Comparison of ENCODE assay signal across 8 mouse cellular contexts in the genomic region with DNA sequence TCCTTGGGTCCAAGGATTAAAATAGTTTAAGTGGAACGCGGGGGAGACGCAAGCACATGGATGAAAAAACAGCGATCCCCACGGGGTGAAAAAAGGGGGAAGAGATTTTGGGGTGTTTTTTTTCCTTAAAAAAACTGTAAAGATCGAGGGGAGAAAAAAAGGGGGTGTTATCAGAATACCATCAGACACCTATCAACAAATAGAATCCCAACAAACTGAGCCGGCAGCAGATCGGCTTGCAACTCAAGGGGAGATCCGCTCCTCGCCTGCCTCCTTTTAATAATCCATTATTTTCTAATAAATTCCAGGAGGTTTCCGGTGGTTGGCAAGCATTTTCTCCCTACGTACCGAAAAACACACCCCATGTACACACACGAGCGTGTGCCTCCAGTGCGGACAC. TPM values are rescaled to one million over a fixed set of nuclear protein-coding genes. Genes with fewer than 3 reads are reported as not detected.
DNase-seq lines count a peak whose midpoint lies in the region; ATAC-seq and TF ChIP-seq lines count a peak whose summit lies in the region.

No protein-coding gene starts in this region.

- H3K4me3 ChIP-seq in heart, adult 2 months: peak overlapping the region; percentile 95
- peak overlapping the region; percentile 64 for H3K4me3 ChIP-seq in C2C12 (ENCODE audit: insufficient read depth, poor library complexity, severe bottlenecking)
- peak overlapping the region; percentile 73 for H3K4me3 ChIP-seq in forebrain, embryonic 14.5 days (ENCODE audit: low read depth, low read length)
- peak overlapping the region; percentile 51 to 74 for H3K4me3 ChIP-seq in liver, embryonic 14.5 days (ENCODE audit: insufficient read depth in 1 of 2, low read depth in 2 of 2, low read length in 2 of 2)

- no peak for TF ChIP-seq EP300 in heart, adult 2 months (IDR thresholded peaks at IDR 0.05; ENCODE audit: insufficient read depth, low read depth, low read length)
- TF ChIP-seq EP300 in liver, embryonic 14.5 days (IDR thresholded peaks at IDR 0.05; ENCODE audit: low read depth): no peak

- H3ac ChIP-seq in C2C12 (ENCODE audit: control insufficient read depth, insufficient read length, low read depth): peak overlapping the region; percentile 75

- peaks cover 9% of the 10 kb centered on the region for H3K79me3 ChIP-seq in C2C12 (ENCODE audit: low read depth)

- no peak for TF ChIP-seq POLR2A in heart, adult 2 months (IDR thresholded peaks at IDR 0.05; ENCODE audit: insufficient read depth, low read depth, low read length)

- peak overlapping the region; percentile 95 for H3K9ac ChIP-seq in heart, adult 2 months (ENCODE audit: low read depth, low read length)
- H3K9ac ChIP-seq in forebrain, embryonic 14.5 days (ENCODE audit: low read length): peak overlapping the region; percentile 95
- H3K9ac ChIP-seq in liver, embryonic 14.5 days (replicated peaks): peak overlapping the region; percentile 69

- no peak for DNase-seq in heart, adult 2 months
- no peak for DNase-seq in heart, postnatal 10 days
- no peak for DNase-seq in forebrain, embryonic 14.5 days (ENCODE audit: low spot score)
- DNase-seq in liver, embryonic 14.5 days (ENCODE audit: low read depth in 3 of 3, low spot score in 3 of 3): no peak
- no peak for DNase-seq in natural killer cell, adult 2 months (ENCODE audit: low spot score in 2 of 2)
- no peak for DNase-seq in ovary, adult 18-20 months (ENCODE audit: low spot score)
- DNase-seq in cerebellum, postnatal 4 days (ENCODE audit: low spot score in 2 of 2): no peak

- intact Hi-C loops in heart, adult 2 months (cut with DNase I): loop anchor here (2.0 to 5.0 kb wide), 4 partner anchors 78 to 542 kb away; a partner anchor contains a TSS
- intact Hi-C loops in heart, postnatal 10 days (cut with DNase I): loop anchor here (2.0 to 10.0 kb wide), 5 partner anchors 72 to 619 kb away; a partner anchor contains a TSS

- TF ChIP-seq CTCF in heart, adult 2 months (IDR thresholded peaks at IDR 0.05): no peak
- TF ChIP-seq CTCF in C2C12 (IDR thresholded peaks at IDR 0.05; ENCODE audit: control insufficient read depth, insufficient read depth, insufficient read length): no peak
- no peak for TF ChIP-seq CTCF in liver, embryonic 14.5 days (IDR thresholded peaks at IDR 0.05; ENCODE audit: low read depth)

- H3K4me1 ChIP-seq in heart, adult 2 months (ENCODE audit: control insufficient read depth, insufficient read depth, low read length): no peaks in the 10 kb centered on the region
- peaks cover 8% of the 10 kb centered on the region; the same call in 1 of the 2 replicates for H3K4me1 ChIP-seq in forebrain, embryonic 14.5 days (ENCODE audit: control insufficient read depth, insufficient read depth, low read length)
- H3K4me1 ChIP-seq in liver, embryonic 14.5 days (replicated peaks; ENCODE audit: control insufficient read depth in 2 of 2, insufficient read depth in 2 of 2, low read length in 1 of 2): peaks cover 0 to 13% of the 10 kb centered on the region in 2 experiments; a peak in 1 of 4 replicates

- no peaks in the 10 kb centered on the region for H3K36me3 ChIP-seq in heart, adult 2 months (ENCODE audit: control insufficient read depth, insufficient read depth, low read length)
- H3K36me3 ChIP-seq in C2C12 (ENCODE audit: control insufficient read depth, insufficient read depth): no peaks in the 10 kb centered on the region
- no peaks in the 10 kb centered on the region for H3K36me3 ChIP-seq in forebrain, embryonic 14.5 days (ENCODE audit: control insufficient read depth, insufficient read depth, low read length)
- no peaks in the 10 kb centered on the region for H3K36me3 ChIP-seq in liver, embryonic 14.5 days (replicated peaks; ENCODE audit: control insufficient read depth, insufficient read depth, low read depth)

- ATAC-seq in forebrain, embryonic 14.5 days: no peak
- no peak for ATAC-seq in liver, embryonic 14.5 days (ENCODE audit: insufficient read depth)

- no peaks in the 10 kb centered on the region for H3K9me3 ChIP-seq in forebrain, embryonic 14.5 days (replicated peaks; ENCODE audit: control insufficient read depth, low read length)
- H3K9me3 ChIP-seq in liver, embryonic 14.5 days (ENCODE audit: control insufficient read depth, low read length): no peaks in the 10 kb centered on the region

- H3K79me2 ChIP-seq in heart, adult 2 months (replicated peaks; ENCODE audit: control insufficient read depth, insufficient read depth, low read length): no peaks in the 10 kb centered on the region
- H3K79me2 ChIP-seq in C2C12 (ENCODE audit: control insufficient read depth, insufficient read depth): peaks cover 35% of the 10 kb centered on the region

- peak overlapping the region; percentile 99 for H3K27ac ChIP-seq in heart, adult 2 months
- peak overlapping the region; percentile 99 for H3K27ac ChIP-seq in forebrain, embryonic 14.5 days (ENCODE audit: low read depth, low read length)
- H3K27ac ChIP-seq in liver, embryonic 14.5 days: no peak overlapping the region; the same call in 1 of the 2 replicates

- peak overlapping the region; percentile 91 for H3K4me2 ChIP-seq in forebrain, embryonic 14.5 days (ENCODE audit: low read length)
- peak overlapping the region; percentile 86 for H3K4me2 ChIP-seq in liver, embryonic 14.5 days (ENCODE audit: low read depth)

- H3K27me3 ChIP-seq in heart, adult 2 months (ENCODE audit: control insufficient read depth, insufficient read depth, low read length): no peaks in the 10 kb centered on the region
- no peaks in the 10 kb centered on the region for H3K27me3 ChIP-seq in C2C12 (ENCODE audit: control insufficient read depth, insufficient read depth, insufficient read length)
- no peaks in the 10 kb centered on the region for H3K27me3 ChIP-seq in forebrain, embryonic 14.5 days (replicated peaks; ENCODE audit: control insufficient read depth, insufficient read depth, low read length)
- no peaks in the 10 kb centered on the region for H3K27me3 ChIP-seq in liver, embryonic 14.5 days (ENCODE audit: control insufficient read depth, insufficient read depth, low read length)

- WGBS in heart, adult 2 months: under 1% methylated on average over 16 of the region's 16 CpGs
- WGBS in forebrain, embryonic 14.5 days: under 1% methylated on average over 16 of the region's 16 CpGs
- WGBS in liver, embryonic 14.5 days (ENCODE audit: insufficient replicate concordance): under 1% methylated on average over 16 of the region's 16 CpGs

TF ChIP-seq in C2C12, 6 proteins besides CTCF, POLR2A, EP300 and RAD21:
- TF ChIP-seq USF1 (IDR thresholded peaks at IDR 0.05; ENCODE audit: low read depth) (no peak), MYOD1 (IDR thresholded peaks at IDR 0.05; ENCODE audit: control insufficient read depth, insufficient read length, low read depth) (no peak), MAX (IDR thresholded peaks at IDR 0.05) (no peak), MYOG (IDR thresholded peaks at IDR 0.05; ENCODE audit: control insufficient read depth, extremely low read depth, insufficient read length) (no peak), FOSL1 (IDR thresholded peaks at IDR 0.05; ENCODE audit: insufficient read depth, low read length, poor library complexity, severe bottlenecking) (no peak), CEBPB (IDR thresholded peaks at IDR 0.05; ENCODE audit: low read depth) (no peak)

RNA-seq across cellular contexts. Expression of a gene that starts 0.7 kb away (rescaled TPM):
- total RNA-seq in heart, adult 2 months (2021): 1 to 10 TPM; 2.7 to 2.8 TPM
- polyA plus RNA-seq in heart, adult 2 months (2012; rRNA removed): 1.9 and 2.0 TPM in 2 replicates
- total RNA-seq in heart, postnatal 10 days (2021): 1 to 10 TPM; 5.4 to 5.6 TPM
- polyA plus RNA-seq in C2C12 (2012; fragmentation: generic; extraction: Trizol): 2.2 TPM
- polyA plus RNA-seq in forebrain, embryonic 14.5 days (2014; fragmentation: Nextera tagmentation; extraction: Ambion mirVana): 3.5 and 4.2 TPM in 2 replicates
- polyA plus RNA-seq in liver, embryonic 14.5 days (2012; rRNA removed): 0.71 and 0.73 TPM in 2 replicates
- 0.57 and 0.73 TPM in 2 replicates for polyA plus RNA-seq in liver, embryonic 14.5 days (2014; fragmentation: Nextera tagmentation; extraction: Ambion mirVana)
